Mouse (Mus musculus): ENCODE data around the gene Gm20458.

DNA sequence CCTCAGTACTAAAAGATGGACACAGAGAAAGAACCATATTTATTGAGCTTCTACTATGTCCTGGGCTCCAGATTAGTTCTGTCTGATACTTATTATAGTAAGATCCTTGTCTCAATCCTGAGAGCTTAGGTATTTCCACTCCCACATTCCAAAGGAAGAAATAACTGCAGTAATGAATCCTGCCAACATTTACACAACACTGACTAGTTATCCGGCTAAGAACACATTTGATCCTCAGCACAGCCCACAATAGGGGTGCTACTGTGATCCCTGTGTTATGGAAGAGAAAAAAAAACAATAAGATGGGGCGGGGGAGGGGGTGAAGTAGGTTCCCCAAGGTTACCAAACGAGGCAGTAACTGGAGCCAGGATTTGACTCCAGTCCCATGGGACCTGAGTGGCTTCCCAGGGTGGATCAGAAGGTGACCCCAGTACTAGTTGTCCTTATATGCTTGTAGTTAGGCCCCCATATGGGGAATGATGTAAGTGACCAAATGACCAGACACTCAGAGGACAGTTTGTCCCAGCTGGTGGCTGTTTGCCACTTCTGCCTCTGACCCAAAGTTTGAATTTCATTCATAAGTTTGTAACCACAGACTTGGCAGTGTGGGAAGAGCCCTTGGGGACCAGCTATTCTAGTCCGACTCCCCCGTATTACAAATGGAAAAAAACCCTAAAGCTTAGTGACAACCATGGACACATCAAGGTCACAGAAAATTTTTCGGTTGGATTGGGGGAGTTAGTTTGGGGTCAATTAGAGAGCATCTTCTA lies 5.2 kb upstream of the Gm20458 start:
- TF ChIP-seq CTCF (IDR thresholded peaks at IDR 0.05; ENCODE audit: borderline replicate concordance, control insufficient read depth, extremely low read depth, insufficient read depth, low read length, poor library complexity) (no peak), POLR2A (IDR thresholded peaks at IDR 0.05; ENCODE audit: control insufficient read depth, extremely low read depth, insufficient read depth, low read length, poor library complexity) (no peak)

Measured in thymus, adult 2 months (tissue).